Mouse (Mus musculus): ENCODE data around the gene Bmt2. TPM values are rescaled to one million over a fixed set of nuclear protein-coding genes. Genes with fewer than 3 reads are reported as not detected.
A peak's percentile ranks its signal among the peaks of the same experiment; 100 is the strongest.

Gene Bmt2
- total and polyA plus RNA-seq, 2 experiments from 2014 or later, result 8.7 to 13.1 TPM

DNA sequence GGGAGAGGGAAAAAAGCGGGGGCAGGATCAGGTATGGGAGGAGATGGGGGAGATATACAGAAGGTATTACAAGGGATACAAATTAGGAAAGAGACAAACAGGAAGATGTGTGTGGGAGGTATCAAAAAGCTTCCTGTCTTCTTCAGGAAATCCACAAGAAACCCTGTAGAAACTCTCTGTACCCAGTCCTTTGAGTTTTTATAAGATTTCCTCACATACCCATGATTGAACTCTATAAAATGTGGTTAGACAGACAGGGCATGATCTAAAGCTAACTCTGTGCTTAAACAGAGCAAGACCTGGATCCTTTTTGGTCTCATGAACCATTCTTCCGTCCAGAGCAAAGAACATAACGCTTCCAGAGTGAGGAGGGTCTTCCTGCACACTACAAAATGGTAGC lies 26.9 kb downstream of the Bmt2 start:
- Histone ChIP-seq H3K4me2 (ENCODE audit: low read depth, low read length) (no peak overlapping the region), H3K27ac (ENCODE audit: low read depth) (no peak overlapping the region), H3K9ac (replicated peaks; ENCODE audit: low read depth, low read length) (no peak overlapping the region), H3K9me3 (replicated peaks; ENCODE audit: control insufficient read depth, low read length) (0 out of 2 replicates have a peak, but pooled peaks cover 6% of the 10 kb centered on the region), H3K27me3 (ENCODE audit: control insufficient read depth, insufficient read depth, low read length) (no peaks in the 10 kb centered on the region), H3K4me1 (ENCODE audit: control insufficient read depth, insufficient read depth) (no peaks in the 10 kb centered on the region), H3K4me3 (ENCODE audit: low read depth, low read length) (no peak overlapping the region), H3K36me3 (replicated peaks; ENCODE audit: control insufficient read depth, insufficient read depth, low read length) (peaks cover 17% of the 10 kb centered on the region)
- TF ChIP-seq EP300 (IDR thresholded peaks at IDR 0.05; ENCODE audit: low read depth), result no peak
- no peak for TF ChIP-seq CTCF (IDR thresholded peaks at IDR 0.05; ENCODE audit: low read depth)
- DNase-seq (ENCODE audit: low spot score) (no peak), ATAC-seq (ENCODE audit: insufficient read depth, low read depth) (no peak)
- 90% methylated on average over 3 of the region's 3 CpGs for WGBS

DNA sequence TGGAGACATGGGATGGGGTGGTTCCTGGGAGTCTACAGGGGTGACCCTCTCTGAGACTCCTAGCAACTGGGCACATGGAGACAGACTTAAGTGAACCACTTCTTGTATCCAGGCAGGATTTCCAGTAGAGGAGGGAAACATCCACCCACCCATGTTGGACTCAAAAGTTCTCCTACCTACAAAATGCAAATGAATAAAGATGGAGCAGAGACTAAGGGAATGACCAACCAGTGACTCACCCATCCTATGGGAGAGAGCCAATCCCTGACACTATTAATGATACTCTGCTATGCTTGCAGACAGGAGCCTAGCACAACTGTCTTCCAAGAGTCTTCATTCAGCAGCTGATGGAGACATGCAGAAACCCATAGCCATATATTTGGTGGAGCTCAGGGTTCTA lies 29.5 kb downstream of the Bmt2 start:
- no peaks in the 10 kb centered on the region for H3K4me1 ChIP-seq (ENCODE audit: control insufficient read depth, insufficient read depth)
- TF ChIP-seq EP300 (IDR thresholded peaks at IDR 0.05; ENCODE audit: low read depth) (no peak), CTCF (IDR thresholded peaks at IDR 0.05; ENCODE audit: low read depth) (no peak)
- peaks cover 17% of the 10 kb centered on the region for H3K36me3 ChIP-seq (replicated peaks; ENCODE audit: control insufficient read depth, insufficient read depth, low read length)
- H3K27ac ChIP-seq (ENCODE audit: low read depth), result no peak overlapping the region
- H3K9me3 ChIP-seq (replicated peaks; ENCODE audit: control insufficient read depth, low read length), result 0 out of 2 replicates have a peak, but pooled peaks cover 6% of the 10 kb centered on the region
- ATAC-seq (ENCODE audit: insufficient read depth, low read depth) (no peak), DNase-seq (ENCODE audit: low spot score) (no peak)
- no peaks in the 10 kb centered on the region for H3K27me3 ChIP-seq (ENCODE audit: control insufficient read depth, insufficient read depth, low read length)
- no peak overlapping the region for H3K9ac ChIP-seq (replicated peaks; ENCODE audit: low read depth, low read length)
- H3K4me2 ChIP-seq (ENCODE audit: low read depth, low read length), result no peak overlapping the region
- no peak overlapping the region for H3K4me3 ChIP-seq (ENCODE audit: low read depth, low read length)

DNA sequence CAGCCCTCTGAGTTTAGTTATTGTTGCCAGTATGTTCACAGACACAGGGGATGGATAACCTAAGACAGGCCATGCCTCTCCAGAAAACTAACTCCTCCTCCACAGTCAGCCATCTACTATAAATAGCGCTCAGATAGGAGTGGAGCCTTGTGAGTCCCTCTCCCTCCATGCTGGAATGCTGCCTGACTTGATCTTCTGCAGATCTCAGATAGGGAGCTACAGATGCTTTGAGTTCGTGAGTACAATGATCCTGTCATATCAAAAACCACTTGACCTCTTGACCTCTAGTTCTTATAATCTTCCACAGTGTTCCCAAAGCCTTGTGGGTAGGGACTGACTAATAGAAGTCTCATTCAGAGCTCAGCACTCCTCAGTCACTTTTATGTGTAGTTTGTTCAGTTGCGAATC lies 41.2 kb downstream of the Bmt2 start:
- ATAC-seq (ENCODE audit: insufficient read depth, low read depth) (peak; percentile 88), DNase-seq (ENCODE audit: low spot score) (peak; percentile 54)
- Histone ChIP-seq H3K4me2 (ENCODE audit: low read depth, low read length) (no peak overlapping the region), H3K9ac (replicated peaks; ENCODE audit: low read depth, low read length) (no peak overlapping the region), H3K4me3 (ENCODE audit: low read depth, low read length) (no peak overlapping the region), H3K4me1 (ENCODE audit: control insufficient read depth, insufficient read depth) (0 out of 2 replicates have a peak, but pooled peaks cover 6% of the 10 kb centered on the region), H3K27ac (ENCODE audit: low read depth) (peak overlapping the region; percentile 60), H3K9me3 (replicated peaks; ENCODE audit: control insufficient read depth, low read length) (no peaks in the 10 kb centered on the region), H3K36me3 (replicated peaks; ENCODE audit: control insufficient read depth, insufficient read depth, low read length) (no peaks in the 10 kb centered on the region), H3K27me3 (ENCODE audit: control insufficient read depth, insufficient read depth, low read length) (no peaks in the 10 kb centered on the region)
- TF ChIP-seq EP300 (IDR thresholded peaks at IDR 0.05; ENCODE audit: low read depth) (no peak), CTCF (IDR thresholded peaks at IDR 0.05; ENCODE audit: low read depth) (no peak)
- 21% methylated on average over 3 of the region's 3 CpGs for WGBS

DNA sequence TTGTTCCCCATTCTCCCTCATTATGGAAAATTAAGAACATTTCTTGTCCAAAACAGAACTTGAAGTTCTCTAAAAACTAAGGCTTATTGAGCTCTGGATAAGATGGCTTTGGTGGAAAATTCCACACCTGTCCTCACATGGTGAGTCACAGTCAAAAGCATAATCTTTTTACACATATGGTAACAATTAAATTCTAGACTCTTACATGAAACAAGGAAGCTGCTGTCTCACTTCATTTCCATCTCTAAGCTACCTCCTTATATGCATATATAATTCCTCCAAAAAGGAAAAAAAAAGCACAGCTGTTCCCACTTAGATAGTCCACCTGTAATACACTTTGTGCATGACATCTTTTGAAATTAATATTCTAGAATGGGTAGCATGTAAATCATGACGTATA lies 45.2 kb downstream of the Bmt2 start:
- no peak for DNase-seq (ENCODE audit: low spot score)
- Histone ChIP-seq H3K9me3 (replicated peaks; ENCODE audit: control insufficient read depth, low read length) (no peaks in the 10 kb centered on the region), H3K4me2 (ENCODE audit: low read depth, low read length) (no peak overlapping the region), H3K4me3 (ENCODE audit: low read depth, low read length) (no peak overlapping the region), H3K9ac (replicated peaks; ENCODE audit: low read depth, low read length) (no peak overlapping the region), H3K36me3 (replicated peaks; ENCODE audit: control insufficient read depth, insufficient read depth, low read length) (peaks cover 8% of the 10 kb centered on the region), H3K27me3 (ENCODE audit: control insufficient read depth, insufficient read depth, low read length) (no peaks in the 10 kb centered on the region), H3K4me1 (ENCODE audit: control insufficient read depth, insufficient read depth) (0 out of 2 replicates have a peak, but pooled peaks cover 6% of the 10 kb centered on the region), H3K27ac (ENCODE audit: low read depth) (no peak overlapping the region)
- no peak for TF ChIP-seq CTCF (IDR thresholded peaks at IDR 0.05; ENCODE audit: low read depth)
- no peak for TF ChIP-seq EP300 (IDR thresholded peaks at IDR 0.05; ENCODE audit: low read depth)
- WGBS, result 89% methylated on average over 1 of the region's 1 CpGs
- ATAC-seq (ENCODE audit: insufficient read depth, low read depth), result no peak

DNA sequence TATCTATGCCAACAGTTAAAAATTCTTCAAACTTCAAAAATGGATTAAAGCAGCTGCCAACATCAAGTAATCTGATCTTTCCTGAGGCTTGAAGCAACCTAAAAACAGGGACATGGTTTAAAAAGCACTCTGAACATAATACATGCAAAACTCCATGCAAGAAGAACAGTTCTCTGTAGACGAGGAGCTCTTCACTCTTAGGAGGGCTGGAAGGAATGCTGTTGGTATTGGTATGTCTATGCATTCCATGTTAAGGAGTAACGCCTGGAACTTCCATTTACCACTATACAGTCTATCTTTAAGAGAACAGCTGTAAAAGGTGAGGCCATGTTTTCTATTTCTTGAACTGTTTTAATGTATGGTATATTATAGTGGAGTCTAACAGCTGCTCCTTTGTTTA lies 47.2 kb downstream of the Bmt2 start:
- no peak overlapping the region for H3K9ac ChIP-seq (replicated peaks; ENCODE audit: low read depth, low read length)
- no peak overlapping the region for H3K4me3 ChIP-seq (ENCODE audit: low read depth, low read length)
- DNase-seq (ENCODE audit: low spot score) (no peak), ATAC-seq (ENCODE audit: insufficient read depth, low read depth) (no peak)
- 46% methylated on average over 2 of the region's 2 CpGs for WGBS
- H3K36me3 ChIP-seq (replicated peaks; ENCODE audit: control insufficient read depth, insufficient read depth, low read length), result peaks cover 8% of the 10 kb centered on the region
- TF ChIP-seq CTCF (IDR thresholded peaks at IDR 0.05; ENCODE audit: low read depth) (no peak), EP300 (IDR thresholded peaks at IDR 0.05; ENCODE audit: low read depth) (no peak)
- no peak overlapping the region for H3K27ac ChIP-seq (ENCODE audit: low read depth)
- no peaks in the 10 kb centered on the region for H3K4me1 ChIP-seq (ENCODE audit: control insufficient read depth, insufficient read depth)
- H3K4me2 ChIP-seq (ENCODE audit: low read depth, low read length), result no peak overlapping the region
- no peaks in the 10 kb centered on the region for H3K27me3 ChIP-seq (ENCODE audit: control insufficient read depth, insufficient read depth, low read length)
- H3K9me3 ChIP-seq (replicated peaks; ENCODE audit: control insufficient read depth, low read length), result no peaks in the 10 kb centered on the region

DNA sequence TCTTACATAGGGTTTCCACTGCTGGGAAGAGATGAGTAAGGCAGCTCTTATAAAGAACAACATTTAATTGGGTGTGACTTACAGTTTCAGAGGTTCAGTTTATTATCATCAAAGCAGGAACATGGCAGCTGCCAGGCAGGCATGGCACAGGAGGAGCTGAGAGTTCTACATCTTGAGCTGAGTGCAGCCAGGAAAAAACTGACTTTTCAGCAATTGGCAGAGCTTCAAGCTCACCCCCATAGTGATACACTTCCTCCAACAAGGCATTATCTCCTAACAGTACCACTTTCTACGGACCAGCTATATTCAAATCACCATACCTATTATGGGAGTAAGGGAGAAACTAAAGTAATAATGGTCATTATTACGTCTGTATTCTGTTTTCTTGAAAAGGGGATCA lies 58.1 kb downstream of the Bmt2 start:
- Histone ChIP-seq H3K27me3 (ENCODE audit: control insufficient read depth, insufficient read depth, low read length) (no peaks in the 10 kb centered on the region), H3K27ac (ENCODE audit: low read depth) (no peak overlapping the region), H3K4me1 (ENCODE audit: control insufficient read depth, insufficient read depth) (no peaks in the 10 kb centered on the region), H3K9ac (replicated peaks; ENCODE audit: low read depth, low read length) (no peak overlapping the region), H3K36me3 (replicated peaks; ENCODE audit: control insufficient read depth, insufficient read depth, low read length) (no peaks in the 10 kb centered on the region; the same call in 1 of the 2 replicates), H3K4me3 (ENCODE audit: low read depth, low read length) (no peak overlapping the region), H3K9me3 (replicated peaks; ENCODE audit: control insufficient read depth, low read length) (no peaks in the 10 kb centered on the region), H3K4me2 (ENCODE audit: low read depth, low read length) (no peak overlapping the region)
- DNase-seq (ENCODE audit: low spot score) (no peak), ATAC-seq (ENCODE audit: insufficient read depth, low read depth) (no peak)
- 67% methylated on average over 2 of the region's 2 CpGs for WGBS
- TF ChIP-seq CTCF (IDR thresholded peaks at IDR 0.05; ENCODE audit: low read depth), result no peak
- no peak for TF ChIP-seq EP300 (IDR thresholded peaks at IDR 0.05; ENCODE audit: low read depth)

All from heart, postnatal 0 days (tissue).